Mouse (Mus musculus): ENCODE measurements at regions not wholly inside any gene's neighbourhood (a gene's known extent, or its start where the extent isn't known, plus 50 kb on each side); places are given as distances from the start of the nearest gene placed in this dataset.

- Histone ChIP-seq H3K9me3 (replicated peaks) (no peaks in the 10 kb centered on the region), H3K4me3 (no peak overlapping the region), H3K9ac (no peak overlapping the region), H3K27me3 (no peaks in the 10 kb centered on the region), H3K27ac (no peak overlapping the region), H3K4me2 (no peak overlapping the region), H3K4me1 (replicated peaks) (no peaks in the 10 kb centered on the region), H3K36me3 (no peaks in the 10 kb centered on the region)
- no peak for ATAC-seq (replicated peaks; ENCODE audit: insufficient number of reproducible peaks, insufficient read depth, low FRiP score, low read depth)
- 86% methylated on average over 8 of the region's 8 CpGs for WGBS
Observed at GRCm38 (mm10) chr13:71036000-71036399, 194.4 kb upstream of the Adamts16 start.

- H3K27me3 ChIP-seq, result no peaks in the 10 kb centered on the region
- H3K4me3 ChIP-seq, result no peak overlapping the region
- no peaks in the 10 kb centered on the region for H3K36me3 ChIP-seq
- ATAC-seq (replicated peaks; ENCODE audit: insufficient number of reproducible peaks, insufficient read depth, low FRiP score, low read depth), result no peak
- no peaks in the 10 kb centered on the region for H3K4me1 ChIP-seq (replicated peaks)
- no peak overlapping the region for H3K4me2 ChIP-seq
- H3K27ac ChIP-seq, result no peak overlapping the region
- H3K9me3 ChIP-seq (replicated peaks), result no peaks in the 10 kb centered on the region
- no peak overlapping the region for H3K9ac ChIP-seq
- 79% methylated on average over 13 of the region's 13 CpGs for WGBS
Observed at GRCm38 (mm10) chr13:71034926-71035687, 193.5 kb upstream of the Adamts16 start.

- ATAC-seq (replicated peaks; ENCODE audit: insufficient number of reproducible peaks, insufficient read depth, low FRiP score, low read depth), result no peak
- Histone ChIP-seq H3K4me2 (no peak overlapping the region), H3K36me3 (no peaks in the 10 kb centered on the region), H3K27ac (no peak overlapping the region), H3K27me3 (no peaks in the 10 kb centered on the region; the same call in 1 of the 2 replicates), H3K9ac (no peak overlapping the region), H3K4me1 (replicated peaks) (no peaks in the 10 kb centered on the region), H3K4me3 (no peak overlapping the region), H3K9me3 (replicated peaks) (no peaks in the 10 kb centered on the region)
- 22% methylated on average over 3 of the region's 3 CpGs for WGBS
Observed at GRCm38 (mm10) chr13:71008216-71008615, 166.6 kb upstream of the Adamts16 start.

GRCm38 (mm10) chr13:71006117-71006516, 164.5 kb upstream of the Adamts16 start:
- H3K4me2 ChIP-seq, result no peak overlapping the region
- no peaks in the 10 kb centered on the region; the same call in 1 of the 2 replicates for H3K27me3 ChIP-seq
- no peaks in the 10 kb centered on the region for H3K4me1 ChIP-seq (replicated peaks)
- ATAC-seq (replicated peaks; ENCODE audit: insufficient number of reproducible peaks, insufficient read depth, low FRiP score, low read depth), result no peak
- H3K4me3 ChIP-seq, result no peak overlapping the region
- WGBS, result 15% methylated on average over 1 of the region's 1 CpGs
- no peak overlapping the region for H3K27ac ChIP-seq
- H3K9ac ChIP-seq, result no peak overlapping the region
- no peaks in the 10 kb centered on the region for H3K9me3 ChIP-seq (replicated peaks)
- H3K36me3 ChIP-seq, result no peaks in the 10 kb centered on the region

GRCm38 (mm10) chr13:71003517-71003916, 161.9 kb upstream of the Adamts16 start:
- no peak for ATAC-seq (replicated peaks; ENCODE audit: insufficient number of reproducible peaks, insufficient read depth, low FRiP score, low read depth)

GRCm38 (mm10) chr13:71001278-71001677, 159.7 kb upstream of the Adamts16 start:
- WGBS, result 19% methylated on average over 2 of the region's 2 CpGs
- Histone ChIP-seq H3K27ac (no peak overlapping the region), H3K4me2 (no peak overlapping the region), H3K9me3 (replicated peaks) (no peaks in the 10 kb centered on the region), H3K4me3 (no peak overlapping the region), H3K36me3 (no peaks in the 10 kb centered on the region), H3K27me3 (no peaks in the 10 kb centered on the region; the same call in 1 of the 2 replicates), H3K4me1 (replicated peaks) (no peaks in the 10 kb centered on the region), H3K9ac (no peak overlapping the region)
- no peak for ATAC-seq (replicated peaks; ENCODE audit: insufficient number of reproducible peaks, insufficient read depth, low FRiP score, low read depth)

More at GRCm38 (mm10) chr13:71003517-71003916, 161.9 kb upstream of the Adamts16 start:
- H3K27me3 ChIP-seq, result no peaks in the 10 kb centered on the region; the same call in 1 of the 2 replicates
- H3K4me3 ChIP-seq, result no peak overlapping the region
- H3K4me1 ChIP-seq (replicated peaks), result no peaks in the 10 kb centered on the region
- H3K36me3 ChIP-seq, result no peaks in the 10 kb centered on the region
- H3K4me2 ChIP-seq, result no peak overlapping the region
- no peak overlapping the region for H3K9ac ChIP-seq
- no peaks in the 10 kb centered on the region for H3K9me3 ChIP-seq (replicated peaks)
- no peak overlapping the region for H3K27ac ChIP-seq
- WGBS, result 62% methylated on average over 3 of the region's 3 CpGs

GRCm38 (mm10) chr13:71000422-71001008, 158.9 kb upstream of the Adamts16 start:
- H3K27me3 ChIP-seq, result no peaks in the 10 kb centered on the region; the same call in 1 of the 2 replicates
- H3K36me3 ChIP-seq, result no peaks in the 10 kb centered on the region
- ATAC-seq (replicated peaks; ENCODE audit: insufficient number of reproducible peaks, insufficient read depth, low FRiP score, low read depth), result no peak
- no peaks in the 10 kb centered on the region for H3K4me1 ChIP-seq (replicated peaks)
- WGBS, result 62% methylated on average over 5 of the region's 5 CpGs
- no peaks in the 10 kb centered on the region for H3K9me3 ChIP-seq (replicated peaks)
- H3K4me3 ChIP-seq, result no peak overlapping the region
- H3K27ac ChIP-seq, result no peak overlapping the region
- no peak overlapping the region for H3K9ac ChIP-seq
- no peak overlapping the region for H3K4me2 ChIP-seq

- no peak overlapping the region for H3K27ac ChIP-seq
- H3K27me3 ChIP-seq, result no peaks in the 10 kb centered on the region
- H3K4me1 ChIP-seq (replicated peaks), result no peaks in the 10 kb centered on the region
- 70% methylated on average over 1 of the region's 1 CpGs for WGBS
- H3K4me2 ChIP-seq, result no peak overlapping the region
- H3K9me3 ChIP-seq (replicated peaks), result no peaks in the 10 kb centered on the region
- H3K4me3 ChIP-seq, result no peak overlapping the region
- H3K9ac ChIP-seq, result no peak overlapping the region
- no peaks in the 10 kb centered on the region for H3K36me3 ChIP-seq
- no peak for ATAC-seq (replicated peaks; ENCODE audit: insufficient number of reproducible peaks, insufficient read depth, low FRiP score, low read depth)
Observed at GRCm38 (mm10) chr13:70993522-70993921, 151.9 kb upstream of the Adamts16 start.

- 83% methylated on average over 10 of the region's 10 CpGs for WGBS
- Histone ChIP-seq H3K4me3 (no peak overlapping the region), H3K9ac (no peak overlapping the region), H3K27me3 (no peaks in the 10 kb centered on the region), H3K4me1 (replicated peaks) (no peaks in the 10 kb centered on the region), H3K27ac (no peak overlapping the region), H3K4me2 (no peak overlapping the region), H3K9me3 (replicated peaks) (no peaks in the 10 kb centered on the region), H3K36me3 (no peaks in the 10 kb centered on the region)
- no peak for ATAC-seq (replicated peaks; ENCODE audit: insufficient number of reproducible peaks, insufficient read depth, low FRiP score, low read depth)
Observed at GRCm38 (mm10) chr13:70989999-70990645, 148.5 kb upstream of the Adamts16 start.

GRCm38 (mm10) chr13:70979344-70979743, 137.7 kb upstream of the Adamts16 start:
- Histone ChIP-seq H3K4me2 (no peak overlapping the region), H3K36me3 (no peaks in the 10 kb centered on the region), H3K4me3 (no peak overlapping the region), H3K9ac (no peak overlapping the region), H3K9me3 (replicated peaks) (no peaks in the 10 kb centered on the region), H3K27ac (no peak overlapping the region), H3K27me3 (no peaks in the 10 kb centered on the region), H3K4me1 (replicated peaks) (no peaks in the 10 kb centered on the region)
- ATAC-seq (replicated peaks; ENCODE audit: insufficient number of reproducible peaks, insufficient read depth, low FRiP score, low read depth), result no peak
- WGBS, result 78% methylated on average over 1 of the region's 1 CpGs

GRCm38 (mm10) chr13:70978547-70979307, 137.1 kb upstream of the Adamts16 start:
- H3K36me3 ChIP-seq, result no peaks in the 10 kb centered on the region
- H3K4me2 ChIP-seq, result no peak overlapping the region
- no peaks in the 10 kb centered on the region for H3K27me3 ChIP-seq
- no peak overlapping the region for H3K9ac ChIP-seq
- no peaks in the 10 kb centered on the region for H3K9me3 ChIP-seq (replicated peaks)
- WGBS, result 88% methylated on average over 4 of the region's 5 CpGs
- H3K4me3 ChIP-seq, result no peak overlapping the region
- no peak for ATAC-seq (replicated peaks; ENCODE audit: insufficient number of reproducible peaks, insufficient read depth, low FRiP score, low read depth)
- no peak overlapping the region for H3K27ac ChIP-seq
- no peaks in the 10 kb centered on the region for H3K4me1 ChIP-seq (replicated peaks)
